8 mouse cellular contexts compared by ENCODE assay signal in the genomic region with DNA sequence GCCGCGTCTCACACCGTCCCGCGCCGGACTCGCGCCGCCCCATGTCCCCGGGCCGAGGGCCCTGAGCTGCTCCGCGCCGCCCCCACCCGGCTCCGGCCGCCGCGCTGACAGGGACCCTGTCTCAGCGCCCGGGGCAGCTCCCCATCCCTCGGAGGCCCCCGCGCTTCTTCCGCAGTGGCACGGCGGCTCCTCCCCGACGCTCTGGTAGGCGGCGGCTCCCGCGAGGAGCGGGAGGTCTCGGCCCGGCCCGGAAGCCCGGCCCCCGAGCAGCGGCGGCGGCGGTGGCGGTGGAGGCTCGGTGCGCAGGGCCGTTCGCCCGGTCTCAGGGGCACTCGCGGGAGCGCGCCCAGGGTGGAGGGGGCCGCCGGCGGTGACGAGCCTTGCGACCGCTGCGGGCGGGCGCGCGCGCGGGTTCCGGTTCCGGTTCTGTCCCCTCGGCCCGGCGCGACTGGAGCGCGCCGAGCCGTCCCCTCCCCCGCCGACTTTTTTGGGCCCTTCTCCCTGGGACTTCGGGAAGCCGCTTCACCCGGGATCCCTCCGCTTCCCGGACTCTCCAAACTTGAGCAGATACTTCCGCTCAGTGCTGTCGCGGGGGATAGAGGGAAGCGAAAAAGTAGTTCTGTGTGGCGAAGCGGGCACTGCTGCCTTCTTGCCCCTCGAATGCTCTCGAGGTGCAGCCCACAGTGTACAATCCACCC. TPM values are rescaled to one million over a fixed set of nuclear protein-coding genes. Genes with fewer than 3 reads are reported as not detected.
DNase-seq lines count a peak whose midpoint lies in the region; ATAC-seq and TF ChIP-seq lines count a peak whose summit lies in the region.

No protein-coding gene starts in this region.

- H3K9ac ChIP-seq in MEL (ENCODE audit: control insufficient read depth, low read depth, low read length, poor library complexity, severe bottlenecking), result peak overlapping the region; percentile 92
- peak overlapping the region; percentile 80 for H3K9ac ChIP-seq in forebrain, postnatal 0 days

- H3K36me3 ChIP-seq in MEL (ENCODE audit: control insufficient read depth in 1 of 2, insufficient read depth in 2 of 2, low read length in 2 of 2), result peaks cover 0 to 36% of the 10 kb centered on the region in 2 experiments; a peak in 2 of 4 replicates
- peaks cover 10% of the 10 kb centered on the region for H3K36me3 ChIP-seq in forebrain, postnatal 0 days (ENCODE audit: insufficient read depth)
- H3K36me3 ChIP-seq in thymus, adult 2 months (ENCODE audit: control insufficient read depth, insufficient read depth, low read length), result no peaks in the 10 kb centered on the region

- peak; percentile 88 for ATAC-seq in forebrain, postnatal 0 days

- no peaks in the 10 kb centered on the region for H3K27me3 ChIP-seq in MEL (ENCODE audit: control insufficient read depth in 1 of 2, insufficient read depth in 2 of 2, low read length in 2 of 2)
- no peaks in the 10 kb centered on the region for H3K27me3 ChIP-seq in cerebellum, adult 2 months (ENCODE audit: control insufficient read depth, insufficient read depth, low read length)
- no peaks in the 10 kb centered on the region for H3K27me3 ChIP-seq in forebrain, postnatal 0 days (ENCODE audit: insufficient read depth, low read length)
- H3K27me3 ChIP-seq in thymus, adult 2 months (ENCODE audit: control insufficient read depth, insufficient read depth, low read length), result peaks cover 15% of the 10 kb centered on the region

- H3K4me2 ChIP-seq in forebrain, postnatal 0 days (ENCODE audit: low read depth), result peak overlapping the region; percentile 86

- TF ChIP-seq CTCF in MEL (IDR thresholded peaks at IDR 0.05 in 2 of 3, conservative IDR thresholded peaks at IDR 0.05 in 1 of 3; ENCODE audit: control insufficient read depth in 1 of 3, insufficient read depth in 1 of 3, low read depth in 2 of 3, low read length in 3 of 3, poor library complexity in 1 of 3, severe bottlenecking in 1 of 3), result no peak
- TF ChIP-seq CTCF in cerebellum, adult 2 months (IDR thresholded peaks at IDR 0.05; ENCODE audit: borderline replicate concordance, insufficient read depth, low read depth, low read length), result no peak
- TF ChIP-seq CTCF in forebrain, postnatal 0 days (IDR thresholded peaks at IDR 0.05; ENCODE audit: low read depth), result no peak
- TF ChIP-seq CTCF in lung, adult 2 months (IDR thresholded peaks at IDR 0.05; ENCODE audit: insufficient read depth, low read length), result no peak
- TF ChIP-seq CTCF in thymus, adult 2 months (IDR thresholded peaks at IDR 0.05; ENCODE audit: borderline replicate concordance, control insufficient read depth, extremely low read depth, insufficient read depth, low read length, poor library complexity), result 0 out of 2 replicates have a peak, but pooled peaks have one; percentile 16

- peak; percentile 48 to 49; a peak in 2 of 4 replicates for TF ChIP-seq POLR2A in MEL (IDR thresholded peaks at IDR 0.05; ENCODE audit: control insufficient read depth in 1 of 2, insufficient read depth in 1 of 2, low read depth in 1 of 2, low read length in 2 of 2, poor library complexity in 1 of 2)
- peak; percentile 48; the same call in 1 of the 2 replicates for TF ChIP-seq POLR2A in cerebellum, adult 2 months (IDR thresholded peaks at IDR 0.05; ENCODE audit: borderline replicate concordance, insufficient read depth, low read length)
- TF ChIP-seq POLR2A in lung, adult 2 months (IDR thresholded peaks at IDR 0.05; ENCODE audit: borderline replicate concordance, extremely low read depth, low read depth, low read length), result peak; percentile 78; the same call in 1 of the 2 replicates
- no peak for TF ChIP-seq POLR2A in thymus, adult 2 months (IDR thresholded peaks at IDR 0.05; ENCODE audit: control insufficient read depth, extremely low read depth, insufficient read depth, low read length, poor library complexity)

- H3K79me2 ChIP-seq in MEL (ENCODE audit: control insufficient read depth, insufficient read depth, low read length, poor library complexity), result peaks cover 30% of the 10 kb centered on the region

- under 1% methylated on average over 59 of the region's 91 CpGs for WGBS in cerebellum, adult 2 months
- 4% methylated on average over 85 of the region's 91 CpGs for WGBS in forebrain, postnatal 0 days
- WGBS in lung, adult 2 months, result under 1% methylated on average over 87 of the region's 91 CpGs
- 1% methylated on average over 86 of the region's 91 CpGs for WGBS in thymus, adult 2 months

- peak overlapping the region; percentile 82 to 86 for H3K4me3 ChIP-seq in MEL (ENCODE audit: control insufficient read depth in 1 of 2, insufficient read depth in 1 of 2, low read depth in 2 of 2, low read length in 2 of 2)
- H3K4me3 ChIP-seq in cerebellum, adult 2 months (replicated peaks; ENCODE audit: insufficient read depth, low read depth, low read length), result peak overlapping the region; percentile 95
- H3K4me3 ChIP-seq in forebrain, postnatal 0 days (ENCODE audit: low read depth, low read length), result peak overlapping the region; percentile 94
- H3K4me3 ChIP-seq in lung, adult 2 months (replicated peaks; ENCODE audit: extremely low read depth, low read depth, low read length), result peak overlapping the region; percentile 89
- H3K4me3 ChIP-seq in thymus, adult 2 months (ENCODE audit: control insufficient read depth, insufficient read depth, low read length), result peak overlapping the region; percentile 46

- H3K4me1 ChIP-seq in MEL (ENCODE audit: control insufficient read depth in 1 of 2, insufficient read depth in 2 of 2, low read length in 2 of 2), result peaks cover 11 to 26% of the 10 kb centered on the region in 2 experiments
- H3K4me1 ChIP-seq in cerebellum, adult 2 months (ENCODE audit: control insufficient read depth, insufficient read depth, low read length), result no peaks in the 10 kb centered on the region; the same call in 1 of the 2 replicates
- peaks cover 27% of the 10 kb centered on the region for H3K4me1 ChIP-seq in forebrain, postnatal 0 days (ENCODE audit: insufficient read depth)
- H3K4me1 ChIP-seq in lung, adult 2 months (ENCODE audit: control insufficient read depth, insufficient read depth, low read length), result peaks cover 11% of the 10 kb centered on the region
- peaks cover 7% of the 10 kb centered on the region for H3K4me1 ChIP-seq in thymus, adult 2 months (replicated peaks; ENCODE audit: control insufficient read depth, insufficient read depth, low read length)

- TF ChIP-seq EP300 in MEL (IDR thresholded peaks at IDR 0.05; ENCODE audit: low read depth in 1 of 2, low read length in 2 of 2), result peak in 1 of 2 experiments; percentile 16; a peak in 2 of 4 replicates

- TF ChIP-seq RAD21 in MEL (IDR thresholded peaks at IDR 0.05; ENCODE audit: low read depth, low read length), result no peak

- H3K9me3 ChIP-seq in MEL (replicated peaks; ENCODE audit: insufficient read depth, low read length), result no peaks in the 10 kb centered on the region
- H3K9me3 ChIP-seq in forebrain, postnatal 0 days (ENCODE audit: low read length), result no peaks in the 10 kb centered on the region

- DNase-seq in MEL (ENCODE audit: low read depth, low spot score), result peak; percentile 89
- DNase-seq in cerebellum, adult 2 months, result peak; percentile 92 to 94
- peak; percentile 94 for DNase-seq in forebrain, postnatal 0 days
- DNase-seq in heart, postnatal 36 days, result peak; percentile 93 to 95
- peak; percentile 84 to 94 for DNase-seq in layer of hippocampus, adult 18-20 months (ENCODE audit: low spot score in 2 of 2)
- peak; percentile 91 for DNase-seq in lung, adult 2 months
- peak; percentile 91 for DNase-seq in ovary, adult 18-20 months (ENCODE audit: low spot score)
- peak; percentile 51 for DNase-seq in thymus, adult 2 months

- intact Hi-C loops in heart, postnatal 36 days (cut with DNase I), result loop anchor here (2.0 kb wide), 1 partner anchor 69 kb away; no protein-coding TSS in a partner anchor

- peak overlapping the region; percentile 86 for H3K27ac ChIP-seq in MEL (ENCODE audit: control insufficient read depth, low read depth, low read length)
- peak overlapping the region; percentile 58 for H3K27ac ChIP-seq in cerebellum, adult 2 months (ENCODE audit: insufficient read depth, low read length)
- peak overlapping the region; percentile 91 for H3K27ac ChIP-seq in forebrain, postnatal 0 days (ENCODE audit: low read depth, low read length)
- H3K27ac ChIP-seq in thymus, adult 2 months (ENCODE audit: control insufficient read depth, insufficient read depth, low read length), result no peak overlapping the region

TF ChIP-seq in MEL, 35 proteins besides CTCF, POLR2A, EP300 and RAD21 (continues in another document):
- no peak for TF ChIP-seq ZKSCAN1 (IDR thresholded peaks at IDR 0.05; ENCODE audit: low read depth, low read length)
- TF ChIP-seq TBP (IDR thresholded peaks at IDR 0.05; ENCODE audit: low read depth, low read length), result 0 out of 2 replicates have a peak, but pooled peaks have one; percentile 42
- peak; percentile 67 for TF ChIP-seq HCFC1 (IDR thresholded peaks at IDR 0.05; ENCODE audit: low read depth, low read length)
- no peak for TF ChIP-seq ETS1 (IDR thresholded peaks at IDR 0.05; ENCODE audit: low read depth, low read length)
- TF ChIP-seq POLR2AphosphoS2 (IDR thresholded peaks at IDR 0.05; ENCODE audit: low read length), result no peak
- TF ChIP-seq NRF1 (IDR thresholded peaks at IDR 0.05; ENCODE audit: insufficient read depth, low read depth, low read length, poor library complexity, severe bottlenecking), result no peak
- no peak for TF ChIP-seq ZNF384 (IDR thresholded peaks at IDR 0.05; ENCODE audit: low read depth, low read length)

RNA-seq across cellular contexts. Expression of a gene that starts 1.2 kb away (rescaled TPM):
- total RNA-seq in MEL (2012; rRNA removed), result 11.8 and 14.8 TPM in 2 replicates
- 10 to 100 TPM; 14.7 to 33.5 TPM for polyA plus RNA-seq in MEL (2012; ENCODE audit: insufficient read depth in 1 of 2, insufficient read length in 2 of 2, low read depth in 1 of 2, low replicate concordance in 2 of 2, missing spikeins in 1 of 2)
- 61.0 and 63.7 TPM in 2 replicates for polyA plus RNA-seq in cerebellum, adult 2 months (2012; rRNA removed)
- 91.7 and 98.7 TPM in 2 replicates for total RNA-seq in forebrain, postnatal 0 days (2014; rRNA removed)
- 6.5 and 12.2 TPM in 2 replicates for polyA plus RNA-seq in forebrain, postnatal 0 days (2015; fragmentation: Nextera tagmentation; extraction: Ambion mirVana)
- 100 to 1,000 TPM; 154 to 160 TPM for total RNA-seq in heart, postnatal 36 days (2021)
- total RNA-seq in layer of hippocampus, adult 18-20 months (2021), result 100 to 1,000 TPM; 149 to 151 TPM
- 46.2 and 62.4 TPM in 2 replicates for polyA plus RNA-seq in lung, adult 2 months (2012; rRNA removed)
- 5.7 and 7.1 TPM in 2 replicates for polyA plus RNA-seq in thymus, adult 2 months (2012; rRNA removed)

RNA-seq across cellular contexts. Expression of a gene that starts 10.6 kb away (rescaled TPM):
- total RNA-seq in MEL (2012; rRNA removed), result 0.42 and 0.62 TPM in 2 replicates
- polyA plus RNA-seq in MEL (2012; ENCODE audit: insufficient read depth in 1 of 2, insufficient read length in 2 of 2, low read depth in 1 of 2, low replicate concordance in 2 of 2, missing spikeins in 1 of 2), result 1 to 10 TPM in 1 of 2 experiments, not detected in 1; 2.0 TPM
- 17.4 and 18.3 TPM in 2 replicates for polyA plus RNA-seq in cerebellum, adult 2 months (2012; rRNA removed)
- total RNA-seq in forebrain, postnatal 0 days (2014; rRNA removed), result 6.0 and 6.2 TPM in 2 replicates
- 6.8 and 7.5 TPM in 2 replicates for polyA plus RNA-seq in forebrain, postnatal 0 days (2015; fragmentation: Nextera tagmentation; extraction: Ambion mirVana)
- 1 to 10 TPM; 6.1 to 9.1 TPM for total RNA-seq in heart, postnatal 36 days (2021)
- 10 to 100 TPM; 18.0 to 19.2 TPM for total RNA-seq in layer of hippocampus, adult 18-20 months (2021)
- 1.8 and 7.4 TPM in 2 replicates for polyA plus RNA-seq in lung, adult 2 months (2012; rRNA removed)
- 0.19 and 0.59 TPM in 2 replicates for polyA plus RNA-seq in thymus, adult 2 months (2012; rRNA removed)
